Mouse (Mus musculus) left cerebral cortex, adult 2 months (tissue): ENCODE results near the gene Rpl29. TPM values are rescaled to one million over a fixed set of nuclear protein-coding genes. Genes with fewer than 3 reads are reported as not detected.
A peak's percentile ranks its signal among the peaks of the same experiment; 100 is the strongest.

Experiments used
- DNase-seq, 2 experiments: peaks; one replicate each; pipeline ENCODE4 v3.0.0; 2021 to 2022; ENCODE audit warnings: low spot score in 2 of 2, mixed read lengths in 1 of 2; ENCODE audit errors: extremely low spot score in 1 of 2
- H3K27ac ChIP-seq: fragments of 200-600 bp; 2 replicates; pipeline ENCODE4 v1.8.1; 2022
- H3K4me3 ChIP-seq: fragments of 200-600 bp; 2 replicates; pipeline ENCODE4 v1.8.1; 2022
- CTCF ChIP-seq: fragments of 200-600 bp; IDR thresholded peaks from 2 replicates; pipeline ENCODE4 v1.8.1; 2022; ENCODE audit warnings: antibody characterized with exemption, mild to moderate bottlenecking, moderate library complexity
- intact Hi-C: fragments of 180-260 bp; cut with DNase I; formaldehyde crosslinking; loops from one replicate; pipeline ENCODE4 v1.15.1; 2025
- total RNA-seq, 2 experiments: library from RNA; stranded (reverse); gene quantifications; 2 replicates each; pipeline ENCODE4 v1.2.3; 2021

Rpl29 gene
- total RNA-seq, 2 experiments from 2014 or later: 273 to 308 TPM

- intact Hi-C loops: no loop called here
- Histone ChIP-seq H3K4me3 (no peak overlapping the region), H3K27ac (peak overlapping the region; percentile 36)
- DNase-seq: no peak
- no peak for TF ChIP-seq CTCF
Measured at GRCm38 (mm10) chr9:106449947-106450346, 20.7 kb downstream of the Rpl29 start.

- DNase-seq: no peak
- intact Hi-C loops: no loop called here
- H3K4me3 ChIP-seq: no peak overlapping the region
- no peak overlapping the region for H3K27ac ChIP-seq
- TF ChIP-seq CTCF: no peak
Measured at GRCm38 (mm10) chr9:106450661-106451060, 21.4 kb downstream of the Rpl29 start.

- Histone ChIP-seq H3K27ac (no peak overlapping the region), H3K4me3 (no peak overlapping the region)
- intact Hi-C loops: no loop called here
- TF ChIP-seq CTCF: no peak
- no peak for DNase-seq
Measured at GRCm38 (mm10) chr9:106451298-106451697, 22.0 kb downstream of the Rpl29 start.

GRCm38 (mm10) chr9:106451899-106452298, 22.6 kb downstream of the Rpl29 start:
- Histone ChIP-seq H3K27ac (no peak overlapping the region), H3K4me3 (no peak overlapping the region)
- no peak for DNase-seq
- no peak for TF ChIP-seq CTCF
- intact Hi-C loops: no loop called here

GRCm38 (mm10) chr9:106452351-106452750, 23.1 kb downstream of the Rpl29 start:
- no peak for TF ChIP-seq CTCF
- DNase-seq: no peak
- Histone ChIP-seq H3K27ac (peak overlapping the region; percentile 96), H3K4me3 (peak overlapping the region; percentile 79; the same call in 1 of the 2 replicates)
- intact Hi-C loops: no loop called here

GRCm38 (mm10) chr9:106452821-106453220, 23.6 kb downstream of the Rpl29 start:
- Histone ChIP-seq H3K27ac (peak overlapping the region; percentile 96), H3K4me3 (peak overlapping the region; percentile 79)
- no peak for DNase-seq
- no peak for TF ChIP-seq CTCF
- intact Hi-C loops: no loop called here

GRCm38 (mm10) chr9:106453271-106454070, 24.2 kb downstream of the Rpl29 start, which contains the start of gene Pcbp4:
Pcbp4 (plus strand) TSS chr9:106453291.
- no peak for TF ChIP-seq CTCF
- DNase-seq: peak; percentile 55 to 67
- Histone ChIP-seq H3K27ac (peak within 1 kb of the TSS; percentile 96), H3K4me3 (peak within 1 kb of the TSS; percentile 79)
- intact Hi-C loops: no loop called here

GRCm38 (mm10) chr9:106454071-106454761, 25.0 kb downstream of the Rpl29 start:
- no peak for DNase-seq
- Histone ChIP-seq H3K4me3 (peak overlapping the region; percentile 79), H3K27ac (peak overlapping the region; percentile 89)
- intact Hi-C loops: no loop called here
- no peak for TF ChIP-seq CTCF

GRCm38 (mm10) chr9:106454888-106455681, 25.8 kb downstream of the Rpl29 start:
- intact Hi-C loops: no loop called here
- DNase-seq: no peak
- H3K27ac ChIP-seq: peak overlapping the region; percentile 89
- H3K4me3 ChIP-seq: peak overlapping the region; percentile 79
- no peak for TF ChIP-seq CTCF

GRCm38 (mm10) chr9:106456325-106457162, 27.3 kb downstream of the Rpl29 start:
- TF ChIP-seq CTCF: no peak

GRCm38 (mm10) chr9:106457163-106457559, 27.9 kb downstream of the Rpl29 start:
- TF ChIP-seq CTCF: no peak
- no peak for DNase-seq
- peak overlapping the region; percentile 8; the same call in 1 of the 2 replicates for H3K27ac ChIP-seq
- no peak overlapping the region for H3K4me3 ChIP-seq
- intact Hi-C loops: no loop called here

More at GRCm38 (mm10) chr9:106456325-106457162, 27.3 kb downstream of the Rpl29 start:
- intact Hi-C loops: no loop called here
- no peak for DNase-seq
- Histone ChIP-seq H3K4me3 (peak overlapping the region; percentile 1; the same call in 1 of the 2 replicates), H3K27ac (peak overlapping the region; percentile 8; the same call in 1 of the 2 replicates)
